Mouse (Mus musculus): ENCODE results near the gene Mmp7. TPM values are rescaled to one million over a fixed set of nuclear protein-coding genes. Genes with fewer than 3 reads are reported as not detected.

The Mmp7 gene
- 33.1 and 112 TPM in 2 replicates for polyA plus RNA-seq (2012; rRNA removed)

- H3K36me3 ChIP-seq (ENCODE audit: control insufficient read depth, insufficient read depth, low read length), result no peaks in the 10 kb centered on the region
- H3K4me1 ChIP-seq (ENCODE audit: control insufficient read depth, insufficient read depth, insufficient read length, low read length), result no peaks in the 10 kb centered on the region
- H3K27me3 ChIP-seq (ENCODE audit: control insufficient read depth, insufficient read depth, low read length), result no peaks in the 10 kb centered on the region
- WGBS, result 19% methylated on average over 1 of the region's 1 CpGs
- H3K27ac ChIP-seq (ENCODE audit: insufficient read depth, low read depth, low read length), result peak within 1 kb of the TSS; percentile 26; the same call in 1 of the 2 replicates
- TF ChIP-seq POLR2A (IDR thresholded peaks at IDR 0.05; ENCODE audit: low read depth, low read length), result no peak
- TF ChIP-seq CTCF (IDR thresholded peaks at IDR 0.05; ENCODE audit: extremely low read depth, insufficient read length, insufficient replicate concordance, low read depth, low read length), result no peak
- H3K4me3 ChIP-seq (ENCODE audit: low read depth, low read length), result peak within 1 kb of the TSS; percentile 16; the same call in 1 of the 2 replicates
Observed at GRCm38 (mm10) chr9:7691790-7692189, at the start of gene Mmp7. Mmp7 (plus strand) TSS chr9:7692090.

GRCm38 (mm10) chr9:7647901-7648300, 44.0 kb upstream of the Mmp7 start:
- Histone ChIP-seq H3K27me3 (ENCODE audit: control insufficient read depth, insufficient read depth, low read length) (no peaks in the 10 kb centered on the region), H3K27ac (ENCODE audit: insufficient read depth, low read depth, low read length) (no peak overlapping the region), H3K36me3 (ENCODE audit: control insufficient read depth, insufficient read depth, low read length) (no peaks in the 10 kb centered on the region), H3K4me3 (ENCODE audit: low read depth, low read length) (no peak overlapping the region), H3K4me1 (ENCODE audit: control insufficient read depth, insufficient read depth, insufficient read length, low read length) (peaks cover 6% of the 10 kb centered on the region; the same call in 1 of the 2 replicates)
- TF ChIP-seq POLR2A (IDR thresholded peaks at IDR 0.05; ENCODE audit: low read depth, low read length) (no peak), CTCF (IDR thresholded peaks at IDR 0.05; ENCODE audit: extremely low read depth, insufficient read length, insufficient replicate concordance, low read depth, low read length) (no peak)
- WGBS, result 89% methylated on average over 3 of the region's 3 CpGs

- WGBS, result 29% methylated on average over 5 of the region's 5 CpGs
- TF ChIP-seq CTCF (IDR thresholded peaks at IDR 0.05; ENCODE audit: extremely low read depth, insufficient read length, insufficient replicate concordance, low read depth, low read length), result no peak
- TF ChIP-seq POLR2A (IDR thresholded peaks at IDR 0.05; ENCODE audit: low read depth, low read length), result no peak
- H3K27ac ChIP-seq (ENCODE audit: insufficient read depth, low read depth, low read length), result no peak overlapping the region
- no peaks in the 10 kb centered on the region; the same call in 1 of the 2 replicates for H3K27me3 ChIP-seq (ENCODE audit: control insufficient read depth, insufficient read depth, low read length)
- no peak overlapping the region for H3K4me3 ChIP-seq (ENCODE audit: low read depth, low read length)
- no peaks in the 10 kb centered on the region for H3K36me3 ChIP-seq (ENCODE audit: control insufficient read depth, insufficient read depth, low read length)
- peaks cover 6% of the 10 kb centered on the region; the same call in 1 of the 2 replicates for H3K4me1 ChIP-seq (ENCODE audit: control insufficient read depth, insufficient read depth, insufficient read length, low read length)
Observed at GRCm38 (mm10) chr9:7650397-7651180, 41.3 kb upstream of the Mmp7 start.

GRCm38 (mm10) chr9:7652351-7653085, 39.4 kb upstream of the Mmp7 start:
- H3K27me3 ChIP-seq (ENCODE audit: control insufficient read depth, insufficient read depth, low read length), result no peaks in the 10 kb centered on the region; the same call in 1 of the 2 replicates
- H3K4me3 ChIP-seq (ENCODE audit: low read depth, low read length), result no peak overlapping the region
- peaks cover 6% of the 10 kb centered on the region; the same call in 1 of the 2 replicates for H3K4me1 ChIP-seq (ENCODE audit: control insufficient read depth, insufficient read depth, insufficient read length, low read length)
- WGBS, result 25% methylated on average over 5 of the region's 5 CpGs
- H3K27ac ChIP-seq (ENCODE audit: insufficient read depth, low read depth, low read length), result no peak overlapping the region
- no peaks in the 10 kb centered on the region for H3K36me3 ChIP-seq (ENCODE audit: control insufficient read depth, insufficient read depth, low read length)
- TF ChIP-seq CTCF (IDR thresholded peaks at IDR 0.05; ENCODE audit: extremely low read depth, insufficient read length, insufficient replicate concordance, low read depth, low read length), result no peak
- no peak for TF ChIP-seq POLR2A (IDR thresholded peaks at IDR 0.05; ENCODE audit: low read depth, low read length)

GRCm38 (mm10) chr9:7657946-7658345, 33.9 kb upstream of the Mmp7 start:
- Histone ChIP-seq H3K4me1 (ENCODE audit: control insufficient read depth, insufficient read depth, insufficient read length, low read length) (peaks cover 2% of the 10 kb centered on the region; the same call in 1 of the 2 replicates), H3K27ac (ENCODE audit: insufficient read depth, low read depth, low read length) (peak overlapping the region; percentile 57), H3K36me3 (ENCODE audit: control insufficient read depth, insufficient read depth, low read length) (no peaks in the 10 kb centered on the region), H3K4me3 (ENCODE audit: low read depth, low read length) (no peak overlapping the region; the same call in 1 of the 2 replicates), H3K27me3 (ENCODE audit: control insufficient read depth, insufficient read depth, low read length) (no peaks in the 10 kb centered on the region; the same call in 1 of the 2 replicates)
- TF ChIP-seq CTCF (IDR thresholded peaks at IDR 0.05; ENCODE audit: extremely low read depth, insufficient read length, insufficient replicate concordance, low read depth, low read length) (no peak), POLR2A (IDR thresholded peaks at IDR 0.05; ENCODE audit: low read depth, low read length) (no peak)
- 24% methylated on average over 4 of the region's 4 CpGs for whole genome bisulfite sequencing

- 70% methylated on average over 6 of the region's 6 CpGs for WGBS
Observed at GRCm38 (mm10) chr9:7659469-7660020, 32.3 kb upstream of the Mmp7 start.

More at GRCm38 (mm10) chr9:7659469-7660020, 32.3 kb upstream of the Mmp7 start:
- Histone ChIP-seq H3K27ac (ENCODE audit: insufficient read depth, low read depth, low read length) (no peak overlapping the region), H3K4me3 (ENCODE audit: low read depth, low read length) (no peak overlapping the region), H3K4me1 (ENCODE audit: control insufficient read depth, insufficient read depth, insufficient read length, low read length) (peaks cover 2% of the 10 kb centered on the region; the same call in 1 of the 2 replicates), H3K27me3 (ENCODE audit: control insufficient read depth, insufficient read depth, low read length) (no peaks in the 10 kb centered on the region; the same call in 1 of the 2 replicates), H3K36me3 (ENCODE audit: control insufficient read depth, insufficient read depth, low read length) (no peaks in the 10 kb centered on the region)
- TF ChIP-seq CTCF (IDR thresholded peaks at IDR 0.05; ENCODE audit: extremely low read depth, insufficient read length, insufficient replicate concordance, low read depth, low read length) (no peak), POLR2A (IDR thresholded peaks at IDR 0.05; ENCODE audit: low read depth, low read length) (no peak)
